Mouse (Mus musculus) hindbrain, embryonic 16.5 days (tissue): Measurements from ENCODE around the gene Slc7a8. TPM values are rescaled to one million over a fixed set of nuclear protein-coding genes. Genes with fewer than 3 reads are reported as not detected.

ENCODE experiments used
- ATAC-seq: fragments of 200-750 bp; cut with Nextera tagmentation; 2 replicates; pipeline ENCODE4 v1.8.0; 2017; ENCODE audit warnings: moderate TSS enrichment, moderate library complexity
- H3K27ac ChIP-seq: fragments of 300-500 bp; sonication (generic); 2 replicates; pipeline ENCODE4 v1.5.1; 2014; ENCODE audit warnings: low read depth, mild to moderate bottlenecking, control low read depth, low read length, moderate library complexity
- H3K27me3 ChIP-seq: fragments of 300-500 bp; sonication (generic); replicated peaks from 2 replicates; pipeline ENCODE4 v1.6.1; 2014; ENCODE audit warnings: low read length; ENCODE audit not compliant: control insufficient read depth, insufficient read depth
- H3K36me3 ChIP-seq: fragments of 300-500 bp; sonication (generic); 2 replicates; pipeline ENCODE4 v1.6.1; 2014; ENCODE audit warnings: mild to moderate bottlenecking, low read length, moderate library complexity, mixed read lengths; ENCODE audit not compliant: control insufficient read depth, insufficient read depth
- H3K4me1 ChIP-seq: fragments of 300-500 bp; sonication (generic); 2 replicates; pipeline ENCODE4 v1.6.1; 2014; ENCODE audit warnings: low read depth, low read length; ENCODE audit not compliant: control insufficient read depth, insufficient read depth
- H3K4me2 ChIP-seq: fragments of 300-500 bp; sonication (generic); 2 replicates; pipeline ENCODE4 v1.6.1; 2014; ENCODE audit warnings: mild to moderate bottlenecking, low read length, control low read depth, moderate library complexity
- H3K4me3 ChIP-seq: fragments of 300-500 bp; sonication (generic); 2 replicates; pipeline ENCODE4 v1.5.1; 2014; ENCODE audit warnings: mild to moderate bottlenecking, low read length, control low read depth, moderate library complexity
- H3K9ac ChIP-seq: fragments of 300-500 bp; sonication (generic); 2 replicates; pipeline ENCODE4 v1.6.1; 2014; ENCODE audit warnings: low read depth, mild to moderate bottlenecking, control low read depth, low read length, moderate library complexity
- H3K9me3 ChIP-seq: fragments of 300-500 bp; sonication (generic); 2 replicates; pipeline ENCODE4 v1.6.1; 2014; ENCODE audit warnings: mild to moderate bottlenecking, low read length, moderate library complexity; ENCODE audit not compliant: control insufficient read depth
- WGBS: fragments of 180-500 bp; shearing (Covaris S2); extraction: QIAGEN DNeasy Blood & Tissue Kit; methylation state at CpG from one replicate; pipeline ENCODE4 v1.1.7; 2014; 5-methylcytosine and 5-hydroxymethylcytosine counted together
- polyA plus RNA-seq: library from polyadenylated mRNA; unstranded; fragments of >200 nt; fragmentation: Nextera tagmentation; extraction: Ambion mirVana; gene quantifications from 2 replicates; pipeline ENCODE4 v1.2.1, GENCODE M21; 2015

Slc7a8 gene
- 8.6 and 11.2 TPM in 2 replicates for polyA plus RNA-seq

DNA sequence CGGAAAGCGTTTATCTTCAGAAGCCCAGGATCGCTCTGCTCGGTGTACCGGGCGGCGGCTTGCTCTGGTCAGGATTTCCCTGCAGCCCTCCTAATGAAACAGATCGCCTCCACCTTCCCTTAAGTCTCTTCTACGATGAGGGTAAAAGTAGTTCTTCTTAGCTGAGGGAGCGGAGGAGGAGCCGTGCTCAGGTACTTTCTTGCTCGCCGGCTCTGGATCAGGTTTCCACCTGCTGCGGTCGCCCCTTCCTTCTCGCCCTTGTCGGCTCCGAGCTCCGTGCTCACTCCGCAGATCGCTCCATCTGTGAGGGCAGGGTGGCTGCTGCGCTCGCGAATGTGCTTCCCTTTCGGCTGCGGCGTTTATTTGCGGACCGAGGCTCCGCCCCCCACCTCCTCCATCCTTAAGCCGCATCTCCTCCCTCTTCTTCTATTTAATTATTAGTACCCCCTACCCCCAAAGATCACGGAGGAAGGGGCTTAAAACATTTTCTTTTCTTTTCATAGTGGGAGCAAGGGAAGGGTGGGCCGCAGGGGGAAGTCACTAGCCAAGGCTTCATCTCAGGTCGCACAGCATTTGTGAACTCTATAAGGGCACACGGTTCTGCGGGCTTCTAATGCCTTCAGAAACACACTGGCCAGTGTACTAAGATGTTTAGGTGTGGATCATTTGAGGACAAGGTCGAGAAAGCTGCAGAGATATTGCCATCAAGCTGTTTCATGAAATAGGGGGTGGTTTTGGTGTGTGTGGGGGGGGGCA is at the start of gene Slc7a8:
Gene Slc7a8, minus strand, starts transcription at position 337 of the 756 bp plus-strand sequence.
- H3K4me3 ChIP-seq = peak within 1 kb of the TSS; percentile 63
- no peaks in the 10 kb centered on the region for H3K27me3 ChIP-seq
- peak; percentile 89 for ATAC-seq
- peaks cover 3% of the 10 kb centered on the region; the same call in 1 of the 2 replicates for H3K4me1 ChIP-seq
- H3K9ac ChIP-seq = peak within 1 kb of the TSS; percentile 70
- WGBS = 2% methylated on average over 37 of the region's 37 CpGs
- H3K4me2 ChIP-seq = peak within 1 kb of the TSS; percentile 89
- H3K27ac ChIP-seq = peak within 1 kb of the TSS; percentile 73
- H3K9me3 ChIP-seq = no peaks in the 10 kb centered on the region
- no peaks in the 10 kb centered on the region for H3K36me3 ChIP-seq

DNA sequence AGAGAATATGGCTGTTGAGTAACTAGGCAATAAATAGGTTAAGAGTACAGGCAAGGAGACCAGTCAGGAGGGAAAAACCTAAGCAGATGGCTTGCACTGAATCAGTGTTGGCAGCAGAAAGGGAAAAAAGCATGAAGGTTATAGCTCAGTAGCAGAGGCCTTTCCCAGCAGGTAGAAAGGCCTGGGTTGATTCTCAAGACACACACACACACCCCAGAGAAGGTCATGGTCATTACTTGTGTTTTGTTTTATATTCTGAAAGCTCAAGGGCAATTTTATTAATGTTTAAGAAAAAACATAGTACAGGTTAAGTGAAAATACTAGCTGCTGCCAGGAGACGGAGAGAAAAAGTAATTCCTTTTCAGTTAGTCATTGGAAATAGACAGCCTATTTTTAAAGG is 42.0 kb upstream of the Slc7a8 start:
- 98% methylated on average over 1 of the region's 1 CpGs for WGBS
- Histone ChIP-seq H3K4me2 (no peak overlapping the region), H3K27ac (no peak overlapping the region), H3K36me3 (no peaks in the 10 kb centered on the region), H3K27me3 (no peaks in the 10 kb centered on the region), H3K9ac (no peak overlapping the region), H3K4me1 (no peaks in the 10 kb centered on the region), H3K4me3 (no peak overlapping the region), H3K9me3 (no peaks in the 10 kb centered on the region)
- no peak for ATAC-seq

DNA sequence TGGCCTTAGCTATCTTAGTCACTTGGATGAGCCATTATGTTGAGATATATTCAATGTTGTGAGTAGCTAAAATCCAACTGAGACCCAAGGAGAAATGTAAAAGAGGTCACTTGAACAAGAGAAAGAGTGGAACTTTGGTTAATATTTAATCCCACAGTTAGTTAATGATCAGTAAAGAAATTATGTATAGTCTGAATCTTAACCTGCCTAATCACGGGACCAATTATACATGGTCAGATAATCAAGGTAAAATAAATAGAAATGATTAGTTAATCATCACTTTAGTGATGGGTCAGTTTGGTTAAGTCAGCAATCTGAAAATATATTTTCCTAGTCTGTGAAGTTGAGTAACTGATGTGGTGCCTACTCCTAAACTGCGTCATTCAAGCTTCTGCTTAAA is 40.6 kb upstream of the Slc7a8 start:
- no peaks in the 10 kb centered on the region for H3K4me1 ChIP-seq
- WGBS = 85% methylated on average over 2 of the region's 2 CpGs
- no peaks in the 10 kb centered on the region for H3K36me3 ChIP-seq
- H3K4me3 ChIP-seq = no peak overlapping the region
- H3K9ac ChIP-seq = no peak overlapping the region
- H3K27ac ChIP-seq = no peak overlapping the region
- no peaks in the 10 kb centered on the region for H3K9me3 ChIP-seq
- no peak overlapping the region for H3K4me2 ChIP-seq
- no peaks in the 10 kb centered on the region for H3K27me3 ChIP-seq
- no peak for ATAC-seq

DNA sequence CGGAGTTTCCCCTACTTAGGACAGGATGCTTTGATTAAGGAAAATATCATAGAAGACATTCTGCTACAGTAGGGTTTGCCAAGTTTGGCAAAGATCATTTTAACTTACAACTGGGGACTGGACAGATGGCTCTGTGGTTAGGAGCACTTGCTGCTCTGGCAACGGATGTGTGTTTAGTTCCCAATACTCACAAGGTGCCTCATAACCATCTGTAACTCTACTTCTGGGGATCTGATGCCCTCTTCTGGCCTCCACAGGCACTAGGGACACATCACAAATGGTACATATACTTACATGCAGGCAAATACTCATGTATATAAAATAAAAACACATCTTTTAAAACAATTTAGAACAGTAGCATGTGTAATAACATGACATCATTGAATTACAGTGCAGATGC is 36.0 kb upstream of the Slc7a8 start:
- Histone ChIP-seq H3K4me3 (no peak overlapping the region), H3K27me3 (no peaks in the 10 kb centered on the region), H3K36me3 (no peaks in the 10 kb centered on the region), H3K9ac (no peak overlapping the region), H3K4me2 (no peak overlapping the region), H3K27ac (no peak overlapping the region), H3K9me3 (no peaks in the 10 kb centered on the region), H3K4me1 (no peaks in the 10 kb centered on the region)
- WGBS = 40% methylated on average over 2 of the region's 2 CpGs
- no peak for ATAC-seq

DNA sequence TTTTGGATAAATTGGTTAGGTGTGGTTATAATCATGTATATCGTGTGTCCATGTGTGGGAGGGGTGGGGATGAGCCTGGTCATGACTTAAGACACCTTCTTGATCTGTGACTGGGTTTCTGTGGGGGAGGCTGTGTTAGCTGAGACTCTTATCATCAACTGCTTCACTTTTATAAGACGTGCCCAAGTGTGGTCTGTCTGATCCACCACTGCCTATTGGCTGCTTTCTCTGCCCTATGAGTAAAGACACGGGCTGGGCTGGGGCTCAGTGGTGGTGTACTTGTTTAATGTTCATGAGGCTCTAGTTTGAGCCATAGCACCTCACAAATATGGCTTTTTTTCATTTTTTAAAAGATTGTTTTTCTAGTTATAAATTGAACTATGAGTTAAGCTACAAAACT is 34.0 kb upstream of the Slc7a8 start:
- H3K27ac ChIP-seq = no peak overlapping the region
- H3K36me3 ChIP-seq = no peaks in the 10 kb centered on the region
- no peaks in the 10 kb centered on the region for H3K4me1 ChIP-seq

DNA sequence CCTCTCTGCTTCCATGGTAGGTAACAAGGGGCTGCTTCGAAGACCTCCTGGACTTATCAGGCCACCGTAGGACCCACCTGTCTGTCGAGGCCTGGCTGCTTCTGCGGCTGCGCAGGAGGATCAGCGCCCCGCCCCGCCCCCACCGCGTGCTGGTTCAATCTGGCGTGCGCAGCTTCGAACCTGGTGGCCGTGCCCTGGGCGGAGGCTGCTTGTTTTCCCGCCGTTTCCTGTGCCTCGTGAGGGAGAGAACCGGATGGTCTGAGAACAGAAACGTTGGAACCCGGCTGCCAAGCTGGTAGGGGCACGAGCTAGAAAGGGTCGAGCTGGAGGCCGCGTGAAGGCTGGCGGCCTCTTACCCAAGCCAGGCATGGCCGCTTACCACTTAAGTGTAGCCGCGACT is 32.2 kb upstream of the Slc7a8 start, which contains the start of gene Rnf212b:
Gene Rnf212b, plus strand, starts transcription at position 151 of the 400 bp plus-strand sequence.
- Histone ChIP-seq H3K4me2 (no peak within 1 kb of the TSS), H3K9me3 (no peaks in the 10 kb centered on the region), H3K27me3 (no peaks in the 10 kb centered on the region), H3K27ac (no peak within 1 kb of the TSS), H3K9ac (no peak within 1 kb of the TSS), H3K36me3 (no peaks in the 10 kb centered on the region), H3K4me1 (no peaks in the 10 kb centered on the region), H3K4me3 (no peak within 1 kb of the TSS)
- 88% methylated on average over 29 of the region's 29 CpGs for WGBS
- no peak for ATAC-seq

More for the DNA sequence above, 34.0 kb upstream of the Slc7a8 start:
- H3K9ac ChIP-seq = no peak overlapping the region
- H3K4me2 ChIP-seq = no peak overlapping the region
- H3K4me3 ChIP-seq = no peak overlapping the region
- no peaks in the 10 kb centered on the region for H3K9me3 ChIP-seq
- H3K27me3 ChIP-seq = no peaks in the 10 kb centered on the region
- ATAC-seq = no peak
- WGBS = 70% methylated on average over 3 of the region's 3 CpGs

DNA sequence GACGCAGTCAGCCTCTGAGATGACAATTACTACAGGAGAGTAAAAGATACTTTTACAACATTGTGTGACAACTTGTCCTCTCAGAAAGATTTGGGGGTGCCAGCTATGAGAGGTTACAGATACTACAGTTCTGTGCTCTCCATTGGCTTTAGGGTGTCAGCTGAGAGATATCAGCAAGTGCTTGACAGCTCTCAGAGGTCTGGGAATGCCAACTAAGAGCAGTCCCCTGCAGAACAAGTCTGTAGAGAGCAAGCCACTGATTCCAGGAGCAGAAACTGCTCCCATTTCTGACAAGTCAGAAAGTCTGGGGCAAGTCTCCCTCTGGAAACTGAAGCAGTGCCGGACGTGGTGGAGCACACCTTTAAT is 27.9 kb upstream of the Slc7a8 start:
- Histone ChIP-seq H3K27me3 (no peaks in the 10 kb centered on the region), H3K4me3 (no peak overlapping the region), H3K9me3 (no peaks in the 10 kb centered on the region), H3K9ac (no peak overlapping the region), H3K4me2 (no peak overlapping the region), H3K36me3 (no peaks in the 10 kb centered on the region), H3K4me1 (no peaks in the 10 kb centered on the region), H3K27ac (no peak overlapping the region)
- WGBS = 93% methylated on average over 3 of the region's 3 CpGs
- ATAC-seq = no peak

DNA sequence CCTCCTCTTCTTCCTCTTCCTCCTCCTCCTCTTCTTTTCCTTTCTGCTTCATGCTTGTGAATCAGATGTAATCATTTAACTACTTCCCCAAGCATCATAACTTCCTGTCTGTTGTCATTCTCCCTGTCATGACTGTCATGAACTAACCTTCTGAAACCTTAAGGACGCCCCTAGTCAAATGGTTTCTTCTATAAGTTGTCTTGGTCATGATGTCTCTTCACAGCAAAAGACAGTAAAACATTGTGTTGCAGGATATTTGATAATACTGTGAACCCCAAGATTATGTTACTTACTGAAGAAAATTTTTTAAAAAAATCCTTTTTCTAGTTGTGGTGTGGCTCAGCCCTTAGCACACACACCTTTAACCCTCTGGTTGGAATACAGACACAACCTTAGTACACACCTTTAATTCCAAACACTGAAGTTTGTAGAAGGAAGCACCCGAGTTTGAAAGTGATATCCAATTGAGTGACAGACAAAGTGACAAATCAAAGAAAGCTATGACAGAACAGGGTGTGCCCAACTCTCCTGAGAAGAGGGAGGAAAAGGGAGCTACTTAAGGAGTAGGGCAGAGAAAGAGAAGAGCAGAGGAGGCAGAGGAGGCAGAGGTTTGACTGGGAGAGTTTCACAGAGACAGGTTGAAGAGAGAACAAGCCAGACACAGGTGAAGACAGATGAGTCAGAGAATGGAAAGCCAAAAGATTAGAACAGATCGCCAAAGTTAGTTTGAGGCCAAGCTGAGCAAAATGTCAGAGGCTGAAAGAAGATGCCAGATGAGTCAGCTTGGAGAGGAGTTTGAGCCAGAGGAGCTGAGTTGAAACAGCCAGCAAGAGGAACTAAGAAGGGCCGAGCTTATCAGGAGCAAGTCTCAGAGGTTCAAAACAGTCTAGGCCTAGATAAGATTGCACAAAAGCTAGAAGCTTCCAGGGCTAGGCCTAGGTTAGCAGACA is 27.2 kb upstream of the Slc7a8 start:
- H3K4me2 ChIP-seq = no peak overlapping the region
- H3K4me3 ChIP-seq = no peak overlapping the region
- ATAC-seq = no peak
- no peak overlapping the region for H3K27ac ChIP-seq
- H3K27me3 ChIP-seq = no peaks in the 10 kb centered on the region
- no peak overlapping the region for H3K9ac ChIP-seq
- 72% methylated on average over 4 of the region's 4 CpGs for WGBS
- no peaks in the 10 kb centered on the region for H3K9me3 ChIP-seq
- no peaks in the 10 kb centered on the region for H3K36me3 ChIP-seq
- no peaks in the 10 kb centered on the region for H3K4me1 ChIP-seq

DNA sequence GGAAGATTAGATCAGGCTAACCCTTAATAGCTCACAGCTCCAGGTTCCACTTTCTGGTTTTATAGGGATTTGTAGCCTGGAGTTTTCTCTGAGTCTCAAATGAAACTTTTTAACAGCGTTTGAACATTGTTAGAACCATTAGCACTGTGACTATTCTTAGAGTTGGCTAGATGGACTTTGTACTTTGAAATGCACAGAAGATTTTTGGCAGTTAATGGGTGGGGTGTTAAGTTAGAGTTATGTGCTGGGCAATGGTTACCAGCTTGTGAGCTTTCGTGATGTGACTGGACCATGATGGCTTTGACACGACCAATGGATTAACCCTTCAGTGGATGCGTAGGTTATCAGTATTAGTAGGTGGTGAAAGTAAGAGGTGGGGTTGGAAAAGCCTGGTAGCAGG is 24.4 kb upstream of the Slc7a8 start:
- Histone ChIP-seq H3K27me3 (no peaks in the 10 kb centered on the region), H3K27ac (no peak overlapping the region), H3K4me3 (no peak overlapping the region), H3K36me3 (no peaks in the 10 kb centered on the region), H3K4me1 (no peaks in the 10 kb centered on the region), H3K9me3 (no peaks in the 10 kb centered on the region), H3K9ac (no peak overlapping the region), H3K4me2 (no peak overlapping the region)
- WGBS = 89% methylated on average over 4 of the region's 4 CpGs
- ATAC-seq = no peak
